ENCODE assay signal across 8 mouse cellular contexts in genomic region chr4:49845612-49845985, GRCm38 (mm10). TPM values are rescaled to one million over a fixed set of nuclear protein-coding genes. Genes with fewer than 3 reads are reported as not detected.
A peak's percentile ranks its signal among the peaks of the same experiment; 100 is the strongest.
DNase-seq lines count a peak whose midpoint lies in the region; ATAC-seq and TF ChIP-seq lines count a peak whose summit lies in the region.

Grin3a (minus strand) TSS chr4:49845744.

- no peaks in the 10 kb centered on the region for H3K36me3 ChIP-seq in hindbrain, embryonic 15.5 days
- no peaks in the 10 kb centered on the region for H3K36me3 ChIP-seq in stomach, postnatal 0 days (ENCODE audit: control insufficient read depth, insufficient read depth, low read length)

- no peaks in the 10 kb centered on the region for H3K9me3 ChIP-seq in hindbrain, embryonic 15.5 days
- H3K9me3 ChIP-seq in stomach, postnatal 0 days (ENCODE audit: control insufficient read depth, low read length): no peaks in the 10 kb centered on the region

- peak within 1 kb of the TSS; percentile 88 for H3K9ac ChIP-seq in hindbrain, embryonic 15.5 days
- H3K9ac ChIP-seq in stomach, postnatal 0 days (ENCODE audit: low read length): no peak within 1 kb of the TSS; the same call in 1 of the 2 replicates

- H3K27ac ChIP-seq in hindbrain, embryonic 15.5 days (replicated peaks): peak within 1 kb of the TSS; percentile 80
- no peak within 1 kb of the TSS for H3K27ac ChIP-seq in stomach, postnatal 0 days (replicated peaks)

- under 1% methylated on average over 25 of the region's 25 CpGs for WGBS in hindbrain, embryonic 15.5 days
- under 1% methylated on average over 25 of the region's 25 CpGs for WGBS in stomach, postnatal 0 days

- H3K4me1 ChIP-seq in hindbrain, embryonic 15.5 days (replicated peaks): peaks cover 16% of the 10 kb centered on the region
- no peaks in the 10 kb centered on the region for H3K4me1 ChIP-seq in stomach, postnatal 0 days (replicated peaks; ENCODE audit: control insufficient read depth, insufficient read depth)

- no peak for TF ChIP-seq EP300 in stomach, postnatal 0 days (optimal IDR thresholded peaks at IDR 0.05)

- peak; percentile 74 for TF ChIP-seq CTCF in stomach, postnatal 0 days (IDR thresholded peaks at IDR 0.05; ENCODE audit: low read depth)

- ATAC-seq in hindbrain, embryonic 15.5 days (ENCODE audit: low FRiP score, low read depth): peak; percentile 96
- ATAC-seq in megakaryocyte progenitor cell, adult 5-6 weeks (replicated peaks; ENCODE audit: poor library complexity): peak; percentile 61
- 0 out of 2 replicates have a peak, but pooled peaks have one; percentile 61 for ATAC-seq in stomach, postnatal 0 days (ENCODE audit: low FRiP score, low TSS enrichment)

- H3K4me2 ChIP-seq in hindbrain, embryonic 15.5 days: peak within 1 kb of the TSS; percentile 98
- H3K4me2 ChIP-seq in stomach, postnatal 0 days (replicated peaks; ENCODE audit: low read depth): peak within 1 kb of the TSS; percentile 80

- DNase-seq in adrenal gland, postnatal 10 days: peak; percentile 56
- peak; percentile 35 to 39 for DNase-seq in cerebellum, postnatal 36 days
- peak; percentile 77 to 79 for DNase-seq in frontal cortex, postnatal 36 days (ENCODE audit: low spot score in 2 of 2)
- peak; percentile 40 for DNase-seq in left cerebral cortex, adult 11 months (ENCODE audit: low spot score)
- peak; percentile 47 for DNase-seq in stomach, postnatal 0 days (ENCODE audit: low spot score)
- no peak for DNase-seq in spleen, postnatal 14 days (ENCODE audit: low spot score in 2 of 2)

- peak within 1 kb of the TSS; percentile 78 for H3K4me3 ChIP-seq in hindbrain, embryonic 15.5 days
- H3K4me3 ChIP-seq in stomach, postnatal 0 days (ENCODE audit: low read depth, low read length): peak within 1 kb of the TSS; percentile 48

- 0 out of 2 replicates have a peak, but pooled peaks cover 2% of the 10 kb centered on the region for H3K27me3 ChIP-seq in hindbrain, embryonic 15.5 days
- peaks cover 4% of the 10 kb centered on the region; the same call in 1 of the 2 replicates for H3K27me3 ChIP-seq in stomach, postnatal 0 days (ENCODE audit: control insufficient read depth, insufficient read depth, low read length)

RNA-seq across cellular contexts. Expression of gene Grin3a, which starts in this region (rescaled TPM):
- under 1 TPM; 0.36 to 0.48 TPM for total RNA-seq in adrenal gland, postnatal 10 days (2021)
- polyA plus RNA-seq in hindbrain, embryonic 15.5 days (2015; fragmentation: Nextera tagmentation; extraction: Ambion mirVana): 27.3 and 28.6 TPM in 2 replicates
- total RNA-seq in megakaryocyte progenitor cell, adult 5-6 weeks (2015): 0.07 TPM in 1 of 2 replicates, not detected in the other
- not detected in 2 replicates for total RNA-seq in megakaryocyte progenitor cell, adult 5-6 weeks (2017)
- 0.46 and 0.65 TPM in 2 replicates for polyA plus RNA-seq in stomach, postnatal 0 days (2015; fragmentation: Nextera tagmentation; extraction: Ambion mirVana)

Comparison
In these comparisons a context has a peak if more than half of its experiments do, and no peak if none do; other contexts are left out.
1. RNA of gene Grin3a (polyA plus RNA-seq): 27.3 to 28.6 TPM in hindbrain, embryonic 15.5 days; 0.46 to 0.65 TPM in stomach, postnatal 0 days; every median in the first group is over 10 times any median in the second.
2. Peak in DNase-seq in adrenal gland, postnatal 10 days; RNA of the gene not detected or under 1 TPM.
3. Peak in ATAC-seq in megakaryocyte progenitor cell, adult 5-6 weeks; RNA of the gene not detected or under 1 TPM.
4. Peak in DNase-seq, ATAC-seq, H3K4me3 ChIP-seq and H3K4me2 ChIP-seq in stomach, postnatal 0 days; RNA of the gene not detected or under 1 TPM.
5. DNase-seq: peak in cerebellum, postnatal 36 days (2 of 2), frontal cortex, postnatal 36 days (2 of 2) and left cerebral cortex, adult 11 months (single experiment); none in spleen, postnatal 14 days (0 of 2).
6. Peak in every context shown above with its lines, with median percentiles within 50 percentile points of each other: ATAC-seq.